Mouse (Mus musculus): ENCODE data around the gene Tns2. TPM values are rescaled to one million over a fixed set of nuclear protein-coding genes. Genes with fewer than 3 reads are reported as not detected.

Gene Tns2
- total RNA-seq, 2 experiments from 2014 or later: 22.3 to 32.0 TPM

Other genes with a start within 250 kb of the Tns2 start
- gene Krt1, start 249.6 kb upstream of the Tns2 start, total RNA-seq (2021): not detected
- not detected for gene Krt77, start 230.7 kb upstream of the Tns2 start, total RNA-seq (2021)
- gene Krt76, start 207.5 kb upstream of the Tns2 start, total RNA-seq (2021): not detected
- gene Krt4, start 175.7 kb upstream of the Tns2 start, total RNA-seq (2021): not detected
- gene Krt79, start 160.1 kb upstream of the Tns2 start, total RNA-seq (2021): under 1 TPM in 1 of 2 experiments, not detected in 1; 0.13 TPM
- not detected for gene Krt78, start 146.1 kb upstream of the Tns2 start, total RNA-seq (2021)
- under 1 TPM; 0.13 to 0.19 TPM for gene Krt8, start 95.9 kb upstream of the Tns2 start, total RNA-seq (2021)
- under 1 TPM; 0.18 to 0.29 TPM for gene Krt18, start 72.2 kb upstream of the Tns2 start, total RNA-seq (2021)
- gene Eif4b, start 26.6 kb upstream of the Tns2 start, total RNA-seq (2021): 100 to 1,000 TPM; 141 to 145 TPM
- gene Spryd3, start 35.8 kb downstream of the Tns2 start, total RNA-seq (2021): 1 to 10 TPM; 7.1 to 7.9 TPM
- gene Igfbp6, start 43.9 kb downstream of the Tns2 start, total RNA-seq (2021): 10 to 100 TPM; 46.4 to 68.2 TPM
- gene Soat2, start 50.1 kb downstream of the Tns2 start, total RNA-seq (2021): under 1 TPM in 1 of 2 experiments, not detected in 1; 0.16 TPM
- 10 to 100 TPM; 25.5 to 25.6 TPM for gene Zfp740, start 102.8 kb downstream of the Tns2 start, total RNA-seq (2021)
- gene Csad, start 104.3 kb downstream of the Tns2 start, total RNA-seq (2021): 10 to 100 TPM; 10.4 to 16.7 TPM
- gene Itgb7, start 131.5 kb downstream of the Tns2 start, total RNA-seq (2021): 1 to 10 TPM in 1 of 2 experiments, under 1 TPM in 1; 0.41 to 1.2 TPM
- gene Rarg, start 157.1 kb downstream of the Tns2 start, total RNA-seq (2021): 1 to 10 TPM; 9.3 to 9.8 TPM
- not detected for gene Gm9918, start 170.2 kb downstream of the Tns2 start, total RNA-seq (2021)
- 10 to 100 TPM; 12.1 to 14.1 TPM for gene Mfsd5, start 179.0 kb downstream of the Tns2 start, total RNA-seq (2021)
- 1 to 10 TPM in 1 of 2 experiments, under 1 TPM in 1; 0.51 to 1.4 TPM for gene Espl1, start 195.9 kb downstream of the Tns2 start, total RNA-seq (2021)
- gene Pfdn5, start 225.7 kb downstream of the Tns2 start, total RNA-seq (2021): 100 to 1,000 TPM; 189 to 204 TPM
- 10 to 100 TPM; 14.0 to 16.2 TPM for gene Myg1, start 231.3 kb downstream of the Tns2 start, total RNA-seq (2021)

Measured in gastrocnemius, postnatal 25 days (tissue).